Mouse (Mus musculus): ENCODE measurements at regions not wholly inside any gene's neighbourhood (a gene's known extent, or its start where the extent isn't known, plus 50 kb on each side); places are given as distances from the start of the nearest gene placed in this dataset.

GRCm38 (mm10) chr13:59939886-59940285 is 116.9 kb upstream of the Tut7 start:
- TF ChIP-seq GATA1 (IDR thresholded peaks at IDR 0.05; ENCODE audit: borderline replicate concordance, low read length) (no peak), FLI1 (IDR thresholded peaks at IDR 0.05; ENCODE audit: low read length) (no peak)
